Mouse (Mus musculus): ENCODE measurements around the gene Gm10638.
A peak's percentile ranks its signal among the peaks of the same experiment; 100 is the strongest.

Gm10638 gene

DNA sequence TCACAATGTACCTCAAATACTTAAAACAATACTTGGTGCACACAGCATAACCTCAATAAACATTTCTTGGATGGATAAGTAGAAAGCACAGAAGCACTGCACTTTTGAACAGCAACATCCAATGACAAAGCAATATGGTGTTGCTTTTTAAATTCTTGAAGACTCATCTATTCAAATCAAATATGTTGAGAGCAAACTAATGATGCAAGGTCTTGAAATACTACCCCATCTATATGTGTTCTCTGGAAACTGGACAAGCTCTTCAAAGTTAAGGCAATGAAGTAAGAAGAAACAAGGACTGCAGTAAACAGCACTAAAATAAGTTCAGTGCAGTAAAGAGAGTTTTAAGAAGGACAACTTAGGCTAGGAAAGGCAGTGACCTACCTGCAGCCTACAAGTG is 4.6 kb upstream of the Gm10638 start:
- no peak for DNase-seq (ENCODE audit: low spot score)

DNA sequence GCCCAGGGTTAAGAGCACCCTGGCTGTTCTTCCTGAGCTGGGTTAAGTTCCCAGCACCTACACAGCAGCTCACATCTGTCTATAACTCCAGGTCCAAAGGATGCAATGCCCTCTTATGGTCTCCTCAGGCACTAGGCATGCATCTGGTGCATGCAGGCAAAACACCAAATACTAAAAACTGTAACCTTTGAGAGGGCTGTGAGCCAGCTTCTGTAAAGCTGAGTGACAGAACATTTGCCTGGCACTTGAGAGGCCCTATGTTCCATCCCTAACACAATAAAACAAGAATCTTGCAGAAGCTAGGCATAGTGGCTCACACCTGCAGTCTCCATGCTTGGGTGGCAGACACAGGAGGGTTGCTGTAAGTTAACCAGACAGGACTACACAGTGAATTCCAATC is 3.9 kb upstream of the Gm10638 start:
- DNase-seq (ENCODE audit: low spot score), result no peak

DNA sequence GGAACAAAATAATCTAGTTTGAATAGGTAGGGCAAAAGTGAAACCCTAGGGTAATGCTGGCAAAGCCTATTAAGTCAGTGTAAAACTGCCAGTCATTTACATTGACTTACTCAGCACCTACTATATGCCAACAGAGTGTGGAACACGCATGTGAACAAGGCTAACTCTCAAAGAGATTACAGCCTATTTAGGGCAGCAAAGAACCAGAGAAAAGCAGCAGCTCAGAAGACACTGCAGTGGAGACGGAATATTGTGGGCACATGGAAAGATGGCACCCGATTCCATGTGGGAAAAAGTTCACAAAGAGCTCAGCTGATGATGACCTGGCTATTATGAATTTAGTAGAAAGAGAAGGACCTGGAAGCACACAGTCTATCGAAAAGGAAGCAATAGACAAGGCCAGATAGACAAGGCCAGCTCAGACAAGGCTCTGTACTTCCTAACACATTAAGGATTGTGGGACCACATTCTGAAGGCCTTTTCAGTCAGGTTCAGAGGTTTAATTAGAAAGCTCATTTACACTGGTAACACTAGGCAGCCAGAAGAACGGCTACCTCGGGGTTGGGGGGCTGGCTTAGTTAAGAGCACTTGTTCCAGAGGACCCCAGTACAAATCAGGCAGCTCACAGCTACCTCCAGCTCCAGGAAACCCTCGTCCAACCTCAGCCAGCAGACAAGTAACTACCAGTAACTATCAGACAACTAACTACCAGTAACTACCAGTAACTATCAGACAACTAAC is 2.7 kb upstream of the Gm10638 start:
- DNase-seq (ENCODE audit: low spot score), result no peak

DNA sequence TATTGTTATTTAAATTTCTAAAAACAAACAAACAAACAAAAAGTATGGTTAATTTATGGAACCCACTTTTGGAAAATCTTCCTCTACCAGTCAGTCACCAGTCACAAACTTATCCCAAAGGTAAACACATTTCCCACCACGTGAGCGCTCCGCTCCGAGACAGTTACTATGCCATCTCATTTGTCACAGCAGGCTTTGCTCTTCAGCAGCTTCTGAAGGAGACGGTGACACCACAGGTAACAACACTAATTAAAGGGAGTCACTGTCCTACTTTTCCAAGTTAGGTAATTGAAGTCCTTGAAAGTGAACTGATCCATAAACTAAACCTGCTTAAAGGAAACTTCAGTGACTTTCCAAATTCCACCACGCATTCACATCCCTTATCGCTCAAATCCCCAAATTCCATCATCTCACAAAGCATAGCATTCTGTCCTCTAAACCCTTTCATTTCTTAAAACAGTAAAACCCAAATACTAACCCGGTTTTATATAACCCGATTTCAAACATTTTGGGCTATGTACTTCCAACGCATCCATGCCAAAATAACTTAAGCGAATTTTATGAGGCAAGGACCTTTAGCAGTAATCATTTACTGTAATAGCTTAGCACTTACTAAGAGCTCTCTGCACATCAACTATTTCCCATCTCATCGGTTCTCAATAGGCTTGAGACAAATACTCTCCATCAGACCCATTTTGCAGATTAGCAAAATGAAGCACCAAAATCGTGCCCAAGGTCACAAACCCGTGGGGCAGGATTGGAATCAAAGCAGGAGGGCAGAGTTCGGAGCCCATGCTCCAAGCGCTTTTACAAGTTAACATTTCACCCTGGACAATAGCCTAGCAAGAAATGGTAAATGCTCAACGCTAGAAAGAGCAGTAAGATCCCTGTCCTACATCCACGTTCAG is 932 bp upstream of the Gm10638 start:
- no peak for DNase-seq (ENCODE audit: low spot score)

DNA sequence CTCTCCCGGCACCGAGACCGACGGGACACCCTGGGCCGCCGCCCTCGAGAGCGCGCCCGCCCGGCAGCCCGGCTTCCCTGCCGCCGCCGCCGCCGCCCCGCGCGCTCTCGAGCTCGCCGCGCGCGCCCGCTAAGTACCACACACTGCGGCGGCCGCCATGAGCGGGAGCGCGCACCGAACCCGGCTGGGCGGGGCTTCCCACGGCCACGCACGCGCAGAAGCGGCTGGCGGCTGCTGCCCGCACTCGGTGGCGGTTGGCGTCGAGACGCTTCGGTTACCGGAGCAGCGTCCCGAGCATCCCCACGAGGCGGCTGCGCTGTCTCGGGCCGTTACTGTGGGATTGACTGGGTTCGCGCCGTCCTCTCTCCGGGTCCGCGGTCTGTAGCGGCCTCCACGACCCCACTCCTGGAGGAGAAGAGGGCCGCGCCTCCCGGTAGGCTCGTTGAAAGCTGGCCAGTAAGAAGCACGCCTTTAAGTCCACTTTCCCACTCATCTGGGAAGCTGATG is 489 bp downstream of the Gm10638 start:
- DNase-seq (ENCODE audit: low spot score), result peak; percentile 91

DNA sequence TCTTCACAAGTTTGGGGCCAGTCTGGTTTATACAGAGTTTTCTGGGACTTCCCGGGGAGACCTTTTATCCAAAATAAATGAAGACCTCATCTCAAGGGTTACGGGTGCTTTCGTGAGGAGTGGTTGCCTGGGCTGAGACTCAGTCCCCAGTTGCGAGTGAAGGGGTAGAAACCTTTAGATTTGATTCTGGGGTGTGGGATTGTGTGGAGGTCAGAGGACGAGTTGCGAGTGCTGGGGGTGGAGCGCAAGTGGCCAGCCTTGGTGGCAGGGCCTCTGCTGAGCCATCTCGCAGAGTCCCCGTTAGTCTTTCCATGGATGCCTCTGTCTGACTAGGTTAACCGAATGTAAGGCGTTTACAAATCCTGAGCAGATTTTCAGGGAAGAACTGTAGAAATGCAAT is 1.0 kb downstream of the Gm10638 start:
- no peak for DNase-seq (ENCODE audit: low spot score)

DNA sequence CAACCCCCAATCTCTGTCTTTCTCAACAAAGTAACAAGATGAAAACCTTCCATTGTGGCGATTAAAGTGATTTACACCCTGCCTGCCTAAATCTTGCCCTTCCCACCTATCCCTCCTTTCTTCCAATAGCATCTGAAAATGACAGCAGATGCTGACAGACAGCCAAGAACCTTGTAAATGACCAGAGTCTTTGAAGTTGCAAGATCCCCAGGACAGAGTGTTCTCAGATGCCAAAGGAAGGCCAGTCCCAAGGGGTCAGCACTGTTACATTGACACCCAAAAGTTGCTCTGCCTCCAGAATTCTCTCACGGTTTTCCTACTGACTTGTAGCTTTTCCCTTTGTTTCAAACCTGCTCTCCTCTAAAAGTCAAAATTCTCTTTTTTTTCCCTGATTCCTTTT is 4.3 kb downstream of the Gm10638 start:
- DNase-seq (ENCODE audit: low spot score), result peak; percentile 83

DNA sequence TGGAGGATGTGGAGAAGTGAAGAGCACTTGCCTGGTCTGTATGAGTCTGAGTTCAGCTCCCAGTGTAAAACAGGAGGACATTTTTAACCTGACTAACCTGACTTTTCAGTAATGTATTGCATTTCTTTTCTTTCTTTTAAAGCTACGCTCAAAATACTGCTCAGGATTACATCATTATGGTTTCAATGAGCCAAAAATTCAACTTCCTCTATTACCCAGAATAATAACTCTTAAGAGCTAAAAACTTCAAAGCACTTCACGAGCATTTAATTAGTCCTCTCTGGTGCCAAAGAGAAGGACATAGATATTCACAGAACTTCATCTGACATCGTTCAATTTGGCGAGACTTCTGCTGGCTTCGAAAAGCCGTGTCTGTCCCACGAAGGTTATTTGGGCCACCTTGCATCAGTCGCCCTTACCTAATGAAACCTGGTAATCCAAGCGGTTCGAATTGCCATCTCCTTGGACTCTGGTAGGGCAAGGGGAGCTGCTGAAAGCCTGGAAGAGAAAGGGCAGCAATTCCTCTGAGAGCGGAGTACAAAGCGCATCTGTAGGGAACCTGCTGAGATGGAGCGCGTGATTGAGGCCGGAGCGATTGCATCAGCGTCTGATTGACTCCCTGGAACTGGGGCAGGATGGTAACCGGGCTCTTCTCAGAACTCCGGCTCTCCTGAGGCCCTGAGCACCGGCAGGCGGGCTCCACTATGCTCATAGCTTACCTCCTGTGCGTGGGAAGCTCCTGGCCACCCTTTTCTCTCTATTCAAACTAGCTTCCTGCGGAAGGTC is 11.6 kb downstream of the Gm10638 start:
- DNase-seq (ENCODE audit: low spot score), result no peak

DNA sequence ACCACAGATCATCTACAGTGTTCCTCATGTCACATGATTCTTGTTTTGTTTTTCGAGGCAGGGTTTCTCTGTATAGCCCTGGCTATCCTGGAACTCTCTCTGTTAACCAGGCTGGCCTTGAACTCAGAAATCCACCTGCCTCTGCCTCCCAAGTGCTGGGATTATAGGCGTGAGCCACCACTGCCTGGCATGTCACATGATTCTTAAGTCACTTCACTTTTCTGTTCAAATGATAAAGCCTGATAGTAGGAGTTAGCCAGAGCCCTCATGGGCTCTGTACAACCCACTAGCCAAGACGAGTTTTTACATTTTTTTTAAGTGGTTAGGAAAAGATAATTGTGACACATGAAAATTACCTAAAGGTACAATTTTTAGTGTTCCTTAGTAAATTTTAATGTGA is 13.2 kb downstream of the Gm10638 start:
- DNase-seq (ENCODE audit: low spot score), result no peak

DNA sequence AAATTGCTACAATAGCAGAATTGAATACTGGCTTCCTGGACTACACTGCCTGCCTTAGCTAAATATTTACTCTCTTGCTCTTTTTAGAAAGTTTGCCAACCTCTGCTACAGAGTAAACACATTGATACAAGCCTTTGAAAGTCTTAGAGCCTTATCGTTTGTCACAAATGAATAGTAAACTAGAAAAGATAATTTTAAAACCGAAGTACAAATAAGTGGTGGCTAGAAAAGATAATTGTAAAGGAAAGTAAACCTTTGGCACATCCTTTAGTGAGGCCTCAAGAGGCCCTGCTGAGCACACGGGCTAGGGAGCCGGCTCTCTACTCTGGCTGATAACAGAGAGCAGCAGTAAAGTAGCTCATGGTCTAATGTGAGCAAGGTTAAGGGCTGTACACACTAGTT is 13.6 kb downstream of the Gm10638 start:
- no peak for DNase-seq (ENCODE audit: low spot score)

DNA sequence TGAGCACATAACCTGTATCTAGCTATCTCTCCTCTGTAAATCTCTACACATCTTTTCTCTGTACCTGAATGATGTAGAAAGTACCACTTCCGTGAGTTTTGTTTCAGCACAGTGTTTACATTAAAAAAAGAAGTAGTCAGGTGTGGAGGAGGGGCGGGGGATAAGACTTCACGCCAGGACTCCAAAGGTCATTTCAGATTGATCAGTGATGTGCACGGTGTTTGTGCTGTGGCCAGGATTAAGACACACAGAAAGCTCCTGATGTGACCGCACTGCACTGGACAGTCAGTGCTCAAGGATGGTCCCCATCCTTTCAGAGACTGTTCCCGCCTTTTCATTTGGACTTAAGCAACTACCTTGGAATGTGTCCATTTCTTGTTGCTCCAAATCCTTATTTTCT is 15.2 kb downstream of the Gm10638 start:
- DNase-seq (ENCODE audit: low spot score), result no peak

DNA sequence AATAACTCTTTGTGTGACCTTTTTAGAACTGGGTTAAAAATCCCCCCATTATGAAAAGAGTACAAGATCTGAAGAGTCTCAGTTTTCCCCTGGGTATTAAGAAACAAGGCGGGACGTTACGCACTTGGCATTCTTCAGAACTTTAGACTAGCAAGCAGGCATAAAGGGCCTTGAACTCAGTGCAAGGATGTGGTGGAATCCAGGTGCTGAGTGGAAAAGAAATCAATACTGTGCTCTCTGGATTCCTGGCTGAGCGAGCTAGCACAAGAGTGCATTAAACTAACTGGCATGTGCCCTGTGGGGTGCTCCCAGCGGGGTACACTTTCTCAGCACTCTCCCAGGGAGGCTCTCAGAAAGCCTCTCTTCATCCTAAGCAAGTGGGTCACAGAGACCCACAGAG is 17.3 kb downstream of the Gm10638 start:
- DNase-seq (ENCODE audit: low spot score), result no peak

DNA sequence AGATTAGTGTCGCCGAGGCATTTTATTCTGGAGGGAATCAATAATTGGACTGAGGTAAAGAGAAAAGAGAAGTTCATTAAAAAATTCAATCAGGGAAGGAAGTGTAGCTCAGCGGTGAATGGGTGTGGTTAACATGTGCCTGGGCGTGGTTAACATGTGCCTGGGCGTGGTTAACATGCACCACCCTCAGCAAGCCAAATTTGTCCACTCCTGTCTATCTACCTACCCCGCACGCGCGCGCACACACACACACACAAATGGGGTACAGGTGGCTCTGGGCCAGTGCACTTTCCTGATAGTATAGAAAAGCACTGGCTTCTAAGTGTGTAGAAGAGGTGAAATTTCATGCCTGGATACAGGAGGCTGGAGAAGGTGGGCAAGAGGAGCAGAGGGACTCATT is 19.7 kb downstream of the Gm10638 start:
- no peak for DNase-seq (ENCODE audit: low spot score)

DNA sequence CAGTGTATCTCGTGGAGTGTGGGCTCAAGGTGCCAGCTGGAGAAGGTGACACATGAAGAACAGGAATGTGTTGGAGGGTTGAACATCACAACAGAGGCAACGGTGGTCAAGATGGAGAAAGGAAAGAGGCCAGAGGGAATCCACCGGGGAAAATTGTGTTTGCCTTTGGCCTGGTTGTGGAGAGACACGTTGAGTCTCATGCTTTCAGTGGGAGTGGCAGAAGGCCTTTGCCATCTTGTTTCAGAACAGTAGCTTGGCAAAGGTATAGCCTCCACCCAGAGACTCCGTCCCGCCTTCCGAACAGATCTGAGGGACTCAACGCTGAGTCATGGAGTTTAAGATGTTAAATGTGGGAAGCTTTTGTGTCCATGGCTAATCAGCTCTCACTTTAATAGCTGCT is 20.2 kb downstream of the Gm10638 start:
- DNase-seq (ENCODE audit: low spot score), result no peak

DNA sequence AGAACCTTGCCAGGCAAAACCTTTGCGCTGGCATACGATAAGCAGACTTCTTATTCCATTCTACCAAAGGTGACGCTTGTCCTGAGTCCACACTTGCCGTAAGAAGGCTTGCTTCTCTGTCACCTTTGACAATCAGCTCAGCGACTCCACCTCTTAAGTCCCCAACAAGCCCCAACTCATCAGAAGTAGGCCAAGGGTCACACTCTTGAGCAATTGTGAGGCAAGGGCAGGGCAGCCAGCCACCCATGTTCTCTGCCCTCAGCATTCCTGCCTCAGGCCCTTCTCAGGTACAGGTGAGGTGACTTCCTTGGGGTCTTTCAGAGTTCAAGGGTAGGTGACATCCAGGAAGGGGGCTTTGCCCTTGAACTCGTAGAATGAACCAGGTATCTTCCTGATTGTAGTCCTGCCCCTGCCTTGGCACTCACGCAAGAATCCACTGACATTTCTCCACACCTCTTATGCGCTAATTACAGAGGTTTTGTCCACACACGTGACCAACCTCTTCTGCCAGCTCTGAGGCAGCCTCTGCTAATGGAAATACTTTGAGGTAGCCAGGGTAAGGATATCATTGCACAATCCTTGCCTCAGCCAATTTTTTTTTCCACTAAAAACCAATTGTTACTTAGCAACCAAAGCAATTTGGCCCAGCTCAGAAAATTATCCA is 21.2 kb downstream of the Gm10638 start:
- DNase-seq (ENCODE audit: low spot score), result no peak

DNA sequence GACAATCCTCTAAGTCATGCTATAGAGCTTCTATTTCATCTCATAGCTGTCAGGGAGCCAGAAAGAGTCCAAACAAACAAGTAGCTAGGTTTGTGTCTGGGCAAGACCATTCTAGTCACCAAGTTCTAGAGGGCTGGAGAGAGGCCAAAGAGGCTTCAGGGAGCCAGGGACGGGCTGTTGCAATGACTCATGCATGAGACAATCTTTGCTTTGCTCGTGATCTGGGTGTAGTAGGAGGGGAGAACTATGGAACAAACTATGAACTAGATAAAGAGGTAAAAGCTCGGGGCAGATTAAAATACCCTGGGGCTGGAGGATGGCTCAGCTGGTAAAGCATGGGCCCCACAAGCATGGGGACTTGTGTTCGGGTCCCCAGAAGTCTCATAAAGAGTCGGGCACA is 23.0 kb downstream of the Gm10638 start:
- DNase-seq (ENCODE audit: low spot score), result peak; percentile 33

DNA sequence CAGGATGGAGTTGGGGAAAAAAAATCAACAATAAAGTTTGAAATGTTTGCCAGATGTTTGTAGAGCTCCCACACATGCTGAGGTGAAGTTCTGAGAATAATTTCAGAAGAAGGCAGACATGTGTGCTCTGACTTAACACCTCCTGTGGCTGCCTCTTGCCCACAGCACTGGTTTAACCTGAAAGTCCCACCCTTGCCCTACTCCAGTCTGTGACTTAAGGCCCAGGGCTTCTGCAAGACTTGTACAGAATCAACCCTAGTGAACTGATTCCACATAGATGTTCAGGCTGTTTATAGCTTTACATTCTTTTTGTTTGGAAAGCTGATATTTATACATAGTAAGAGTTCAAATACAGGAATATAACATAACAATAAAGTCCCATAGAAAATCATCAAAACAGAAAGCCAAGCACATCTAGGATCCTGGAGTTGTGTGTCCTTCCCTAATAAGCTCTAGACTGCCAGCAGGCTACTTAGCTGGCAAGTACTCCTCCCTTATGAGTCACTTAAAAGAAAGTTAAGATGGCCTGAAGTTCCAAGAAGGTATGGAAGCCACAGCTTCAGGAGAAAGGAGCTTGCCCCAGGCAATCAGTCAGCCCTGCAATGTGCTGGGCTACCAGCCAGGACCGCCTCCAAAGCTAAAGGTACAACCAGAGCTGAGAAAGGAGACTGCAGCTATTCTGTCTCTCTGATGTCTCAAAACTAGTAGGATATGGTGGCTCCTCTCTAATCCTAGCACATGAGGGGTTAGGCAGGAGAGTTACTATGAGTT is 24.6 kb downstream of the Gm10638 start:
- no peak for DNase-seq (ENCODE audit: low spot score)

DNA sequence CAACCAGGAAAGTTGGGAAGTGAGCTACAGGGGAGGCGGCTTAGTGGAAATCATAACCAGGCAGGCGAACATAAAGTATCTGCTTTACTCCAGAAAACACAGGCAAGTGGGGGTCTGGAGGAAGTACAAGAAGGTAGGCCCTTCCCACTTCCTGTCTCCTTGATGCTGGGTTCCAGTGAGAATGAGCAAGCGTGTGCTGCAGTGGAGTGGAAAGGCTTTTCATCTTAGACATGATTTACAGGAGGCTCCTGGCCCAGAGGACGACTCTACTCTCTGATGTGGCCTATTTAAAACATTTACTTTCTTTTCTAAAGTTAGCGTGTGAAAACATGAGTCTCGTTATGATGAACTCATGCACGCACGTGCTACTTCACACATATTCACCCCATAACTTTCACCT is 33.7 kb downstream of the Gm10638 start:
- no peak for DNase-seq (ENCODE audit: low spot score)

DNA sequence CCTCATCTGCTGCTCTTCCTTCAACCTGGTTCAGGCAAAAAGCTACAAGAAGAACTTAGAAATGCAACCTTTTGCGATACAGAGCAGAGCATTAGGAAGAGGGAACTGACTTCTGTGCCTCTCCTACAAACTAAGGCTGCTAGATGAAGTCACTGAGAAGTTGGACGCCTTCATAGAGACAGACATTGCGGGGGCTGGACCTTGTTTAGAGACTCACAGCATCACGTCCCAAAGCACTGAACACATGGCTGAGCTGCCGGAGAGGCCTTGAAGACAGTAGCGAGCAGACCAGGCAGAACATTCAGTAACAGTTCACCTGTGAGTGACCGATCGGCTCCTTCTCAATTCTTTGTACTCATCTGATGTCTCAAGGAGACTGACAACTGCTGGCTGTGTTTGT is 35.6 kb downstream of the Gm10638 start:
- DNase-seq (ENCODE audit: low spot score), result no peak

DNA sequence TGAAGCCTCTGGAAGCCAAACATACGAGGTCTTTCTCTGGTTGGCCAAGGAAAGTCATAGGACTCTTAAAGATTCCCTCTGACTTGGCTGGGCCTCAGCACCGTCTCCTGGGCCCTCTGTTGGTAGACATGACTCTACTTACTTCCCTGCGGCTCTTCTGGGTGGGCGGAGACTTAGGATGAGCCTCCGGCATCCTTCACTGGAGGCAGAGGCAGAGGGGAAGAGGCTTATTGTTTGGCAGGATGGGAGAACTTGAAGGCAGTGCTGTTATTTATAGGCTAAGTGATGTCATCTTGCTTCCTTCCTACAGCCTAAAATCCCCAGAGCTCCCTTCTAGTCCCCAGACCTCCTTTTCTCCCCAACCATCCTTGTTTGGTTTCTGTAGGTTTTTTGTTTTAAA is 41.0 kb downstream of the Gm10638 start:
- DNase-seq (ENCODE audit: low spot score), result no peak

DNA sequence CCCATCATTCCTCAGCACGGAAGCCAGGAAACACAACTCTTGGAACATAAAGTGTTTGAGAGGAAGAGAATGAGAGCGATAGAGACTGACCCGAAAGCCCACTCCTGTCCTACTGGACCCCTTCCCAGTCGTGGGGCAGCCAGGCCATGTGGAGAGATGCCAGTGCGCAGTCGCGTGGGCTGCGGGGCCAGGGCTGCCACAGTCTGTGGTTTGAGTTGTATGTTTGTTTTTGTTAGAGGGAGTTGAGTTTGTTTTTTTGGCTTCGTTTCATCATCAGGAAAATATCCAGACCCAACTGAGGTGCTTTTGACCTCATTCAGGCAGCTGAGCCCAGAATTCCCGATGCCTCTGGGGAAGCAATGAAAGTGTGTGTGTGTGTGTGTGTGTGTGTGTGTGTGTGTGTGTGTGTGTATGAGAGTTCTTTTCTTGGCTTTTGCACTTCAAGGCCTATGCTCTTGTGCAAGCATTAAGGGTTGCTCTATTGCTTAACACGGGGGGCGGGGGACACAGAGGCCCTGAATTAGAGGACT is 42.5 kb downstream of the Gm10638 start:
- no peak for DNase-seq (ENCODE audit: low spot score)

Data from testis, postnatal 14 days (tissue).